Mouse (Mus musculus): ENCODE data around the gene Cdk6. TPM values are rescaled to one million over a fixed set of nuclear protein-coding genes. Genes with fewer than 3 reads are reported as not detected.

Gene Cdk6
- total RNA-seq, 1 experiment = 34.1 TPM

DNA sequence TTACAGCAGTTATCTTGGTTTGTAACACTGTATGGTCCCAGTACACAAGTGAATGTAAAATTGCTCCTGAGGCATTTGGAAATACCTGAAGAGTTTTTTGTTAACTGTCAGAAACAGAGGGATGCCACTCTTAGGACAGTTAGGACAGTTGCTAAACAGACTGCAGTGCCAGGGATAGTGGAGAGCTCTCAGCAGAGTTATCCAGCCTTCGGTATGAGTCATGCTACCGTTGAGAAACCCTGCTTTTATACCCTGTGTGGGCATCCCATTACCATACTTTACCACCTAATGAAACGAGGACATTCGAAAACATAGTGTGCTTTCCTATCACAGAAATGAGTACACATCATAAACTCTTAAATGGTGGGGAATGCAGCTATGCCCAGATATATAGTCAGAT is 25.8 kb downstream of the Cdk6 start:
- no peak for DNase-seq (ENCODE audit: low read depth, low spot score)
- Histone ChIP-seq H3K9me3 (ENCODE audit: control insufficient read depth, insufficient read depth, low read depth, low read length) (no peaks in the 10 kb centered on the region), H3K9ac (ENCODE audit: insufficient read depth, low read depth, low read length, poor library complexity, severe bottlenecking) (no peak overlapping the region), H3K27ac (ENCODE audit: insufficient read depth, low read depth, low read length, poor library complexity, severe bottlenecking) (no peak overlapping the region), H3K4me3 (ENCODE audit: insufficient read depth in 1 of 2, low read depth in 1 of 2, low read length in 2 of 2, poor library complexity in 1 of 2, severe bottlenecking in 1 of 2) (no peak overlapping the region), H3K36me3 (ENCODE audit: control insufficient read depth, insufficient read depth, low read length, poor library complexity, severe bottlenecking) (no peaks in the 10 kb centered on the region), H3K4me1 (ENCODE audit: control insufficient read depth in 2 of 2, insufficient read depth in 2 of 2, low read length in 2 of 2, poor library complexity in 1 of 2) (peaks cover 0 to 2% of the 10 kb centered on the region in 2 experiments; a peak in 1 of 4 replicates)
- in situ Hi-C loops (cut with MboI; ENCODE audit: low sequenced_read_pairs in 2 of 2, unreplicated experiment in 2 of 2) = no loop called here
- no peak for TF ChIP-seq ZC3H11A (IDR thresholded peaks at IDR 0.05; ENCODE audit: borderline replicate concordance, low read depth, low read length)
- TF ChIP-seq CHD2 (IDR thresholded peaks at IDR 0.05; ENCODE audit: low read depth, low read length) = no peak

DNA sequence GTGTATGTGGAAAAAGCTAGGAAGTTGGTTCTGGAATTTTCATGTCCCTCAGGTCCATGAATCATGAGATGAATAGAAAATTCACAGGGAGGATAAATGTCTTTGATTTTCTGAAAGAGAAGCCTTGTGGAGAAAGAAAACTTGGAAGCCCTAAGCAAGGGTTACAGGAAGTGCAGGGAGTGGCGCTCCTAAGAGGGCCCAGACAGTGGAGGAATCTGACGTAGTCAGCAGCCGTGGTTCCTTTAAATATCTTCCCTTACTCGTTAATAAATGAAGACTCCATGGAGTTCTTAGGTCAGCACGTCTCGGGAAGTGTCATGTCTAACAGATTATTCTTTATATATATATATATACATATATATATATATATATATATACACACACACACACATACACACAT is 28.0 kb downstream of the Cdk6 start:
- peaks cover 0 to 2% of the 10 kb centered on the region in 2 experiments; a peak in 1 of 4 replicates for H3K4me1 ChIP-seq (ENCODE audit: control insufficient read depth in 2 of 2, insufficient read depth in 2 of 2, low read length in 2 of 2, poor library complexity in 1 of 2)
- no peak overlapping the region for H3K4me3 ChIP-seq (ENCODE audit: insufficient read depth in 1 of 2, low read depth in 1 of 2, low read length in 2 of 2, poor library complexity in 1 of 2, severe bottlenecking in 1 of 2)
- in situ Hi-C loops (cut with MboI; ENCODE audit: low sequenced_read_pairs in 2 of 2, unreplicated experiment in 2 of 2) = no loop called here
- no peak overlapping the region for H3K9ac ChIP-seq (ENCODE audit: insufficient read depth, low read depth, low read length, poor library complexity, severe bottlenecking)
- no peak overlapping the region for H3K27ac ChIP-seq (ENCODE audit: insufficient read depth, low read depth, low read length, poor library complexity, severe bottlenecking)
- no peaks in the 10 kb centered on the region for H3K9me3 ChIP-seq (ENCODE audit: control insufficient read depth, insufficient read depth, low read depth, low read length)
- no peaks in the 10 kb centered on the region for H3K36me3 ChIP-seq (ENCODE audit: control insufficient read depth, insufficient read depth, low read length, poor library complexity, severe bottlenecking)
- DNase-seq (ENCODE audit: low read depth, low spot score) = no peak
- TF ChIP-seq ZNF384 (IDR thresholded peaks at IDR 0.05; ENCODE audit: low read depth, low read length) (no peak), MAFK (IDR thresholded peaks at IDR 0.05; ENCODE audit: insufficient read depth, low read depth, low read length) (no peak), HCFC1 (IDR thresholded peaks at IDR 0.05; ENCODE audit: borderline replicate concordance, insufficient read depth, low read length) (no peak), CHD2 (IDR thresholded peaks at IDR 0.05; ENCODE audit: low read depth, low read length) (no peak), ZC3H11A (IDR thresholded peaks at IDR 0.05; ENCODE audit: borderline replicate concordance, low read depth, low read length) (no peak)

DNA sequence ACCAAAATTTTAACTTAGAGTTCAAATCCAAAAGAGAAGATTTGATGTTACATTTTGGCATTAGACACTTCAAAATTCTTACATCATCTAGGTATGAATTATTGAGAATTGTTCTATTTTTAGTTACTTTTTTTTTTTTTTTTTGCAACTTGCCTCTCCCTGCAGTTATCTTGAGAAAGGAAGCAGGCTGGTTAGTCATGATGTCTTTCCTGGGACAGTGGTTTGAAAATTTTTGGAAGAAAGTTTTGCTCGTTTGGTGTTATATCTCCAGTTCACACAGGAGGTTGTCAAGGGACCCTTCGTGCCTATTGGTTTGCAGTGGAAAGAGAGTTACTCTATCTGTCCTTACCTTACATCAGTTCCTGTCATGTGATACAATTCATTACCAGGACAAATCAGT is 29.9 kb downstream of the Cdk6 start:
- in situ Hi-C loops (cut with MboI; ENCODE audit: low sequenced_read_pairs in 2 of 2, unreplicated experiment in 2 of 2) = no loop called here
- TF ChIP-seq ZC3H11A (IDR thresholded peaks at IDR 0.05; ENCODE audit: borderline replicate concordance, low read depth, low read length) (no peak), ZNF384 (IDR thresholded peaks at IDR 0.05; ENCODE audit: low read depth, low read length) (no peak), CHD2 (IDR thresholded peaks at IDR 0.05; ENCODE audit: low read depth, low read length) (no peak), MAFK (IDR thresholded peaks at IDR 0.05; ENCODE audit: insufficient read depth, low read depth, low read length) (no peak), HCFC1 (IDR thresholded peaks at IDR 0.05; ENCODE audit: borderline replicate concordance, insufficient read depth, low read length) (no peak)
- Histone ChIP-seq H3K4me3 (ENCODE audit: insufficient read depth in 1 of 2, low read depth in 1 of 2, low read length in 2 of 2, poor library complexity in 1 of 2, severe bottlenecking in 1 of 2) (no peak overlapping the region), H3K9ac (ENCODE audit: insufficient read depth, low read depth, low read length, poor library complexity, severe bottlenecking) (no peak overlapping the region), H3K27ac (ENCODE audit: insufficient read depth, low read depth, low read length, poor library complexity, severe bottlenecking) (no peak overlapping the region), H3K9me3 (ENCODE audit: control insufficient read depth, insufficient read depth, low read depth, low read length) (no peaks in the 10 kb centered on the region), H3K36me3 (ENCODE audit: control insufficient read depth, insufficient read depth, low read length, poor library complexity, severe bottlenecking) (no peaks in the 10 kb centered on the region), H3K4me1 (ENCODE audit: control insufficient read depth in 2 of 2, insufficient read depth in 2 of 2, low read length in 2 of 2, poor library complexity in 1 of 2) (peaks cover 0 to 4% of the 10 kb centered on the region in 2 experiments; a peak in 1 of 4 replicates)
- DNase-seq (ENCODE audit: low read depth, low spot score) = no peak

GRCm38 (mm10) chr5:3373170-3373569 is 31.9 kb downstream of the Cdk6 start:
- Histone ChIP-seq H3K36me3 (ENCODE audit: control insufficient read depth, insufficient read depth, low read length, poor library complexity, severe bottlenecking) (no peaks in the 10 kb centered on the region), H3K27ac (ENCODE audit: insufficient read depth, low read depth, low read length, poor library complexity, severe bottlenecking) (no peak overlapping the region), H3K4me3 (ENCODE audit: insufficient read depth in 1 of 2, low read depth in 1 of 2, low read length in 2 of 2, poor library complexity in 1 of 2, severe bottlenecking in 1 of 2) (no peak overlapping the region), H3K9ac (ENCODE audit: insufficient read depth, low read depth, low read length, poor library complexity, severe bottlenecking) (no peak overlapping the region), H3K9me3 (ENCODE audit: control insufficient read depth, insufficient read depth, low read depth, low read length) (no peaks in the 10 kb centered on the region), H3K4me1 (ENCODE audit: control insufficient read depth in 2 of 2, insufficient read depth in 2 of 2, low read length in 2 of 2, poor library complexity in 1 of 2) (peaks cover 0 to 4% of the 10 kb centered on the region in 2 experiments; a peak in 1 of 4 replicates)
- no peak for TF ChIP-seq MAFK (IDR thresholded peaks at IDR 0.05; ENCODE audit: insufficient read depth, low read depth, low read length)
- TF ChIP-seq ZC3H11A (IDR thresholded peaks at IDR 0.05; ENCODE audit: borderline replicate concordance, low read depth, low read length) = no peak
- TF ChIP-seq CHD2 (IDR thresholded peaks at IDR 0.05; ENCODE audit: low read depth, low read length) = no peak
- no peak for TF ChIP-seq HCFC1 (IDR thresholded peaks at IDR 0.05; ENCODE audit: borderline replicate concordance, insufficient read depth, low read length)
- no peak for TF ChIP-seq ZNF384 (IDR thresholded peaks at IDR 0.05; ENCODE audit: low read depth, low read length)
- in situ Hi-C loops (cut with MboI; ENCODE audit: low sequenced_read_pairs in 2 of 2, unreplicated experiment in 2 of 2) = no loop called here
- DNase-seq (ENCODE audit: low read depth, low spot score) = no peak

DNA sequence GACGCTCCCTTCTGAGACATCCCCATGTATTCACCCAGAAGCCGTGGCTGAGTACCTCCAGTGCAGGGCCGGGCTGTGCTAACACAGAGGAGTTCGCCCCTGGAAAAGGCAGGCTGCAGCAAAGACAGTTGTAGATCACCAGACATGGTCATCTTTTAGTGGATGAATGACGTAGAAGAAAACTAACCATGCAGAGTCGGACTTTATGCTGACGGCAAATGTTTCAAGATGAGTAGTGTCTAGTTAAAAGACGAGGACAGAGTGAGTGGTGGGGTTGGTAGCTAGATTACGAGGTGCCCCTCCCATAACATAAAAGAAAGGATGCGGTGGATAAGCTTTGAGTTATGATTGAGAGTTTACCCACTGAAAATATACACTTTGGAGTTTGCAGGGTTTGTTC is 33.5 kb downstream of the Cdk6 start:
- DNase-seq (ENCODE audit: low read depth, low spot score) = no peak
- Histone ChIP-seq H3K9me3 (ENCODE audit: control insufficient read depth, insufficient read depth, low read depth, low read length) (no peaks in the 10 kb centered on the region), H3K4me3 (ENCODE audit: insufficient read depth in 1 of 2, low read depth in 1 of 2, low read length in 2 of 2, poor library complexity in 1 of 2, severe bottlenecking in 1 of 2) (no peak overlapping the region), H3K36me3 (ENCODE audit: control insufficient read depth, insufficient read depth, low read length, poor library complexity, severe bottlenecking) (no peaks in the 10 kb centered on the region), H3K4me1 (ENCODE audit: control insufficient read depth in 2 of 2, insufficient read depth in 2 of 2, low read length in 2 of 2, poor library complexity in 1 of 2) (peaks cover 0 to 4% of the 10 kb centered on the region in 2 experiments; a peak in 1 of 4 replicates), H3K9ac (ENCODE audit: insufficient read depth, low read depth, low read length, poor library complexity, severe bottlenecking) (no peak overlapping the region), H3K27ac (ENCODE audit: insufficient read depth, low read depth, low read length, poor library complexity, severe bottlenecking) (no peak overlapping the region)
- no peak for TF ChIP-seq MAFK (IDR thresholded peaks at IDR 0.05; ENCODE audit: insufficient read depth, low read depth, low read length)
- no peak for TF ChIP-seq ZC3H11A (IDR thresholded peaks at IDR 0.05; ENCODE audit: borderline replicate concordance, low read depth, low read length)
- TF ChIP-seq HCFC1 (IDR thresholded peaks at IDR 0.05; ENCODE audit: borderline replicate concordance, insufficient read depth, low read length) = no peak
- no peak for TF ChIP-seq ZNF384 (IDR thresholded peaks at IDR 0.05; ENCODE audit: low read depth, low read length)
- no peak for TF ChIP-seq CHD2 (IDR thresholded peaks at IDR 0.05; ENCODE audit: low read depth, low read length)
- in situ Hi-C loops (cut with MboI; ENCODE audit: low sequenced_read_pairs in 2 of 2, unreplicated experiment in 2 of 2) = no loop called here
